Mouse (Mus musculus) embryonic facial prominence, embryonic 10.5 days (tissue): ENCODE data around the gene Dnajc21. TPM values are rescaled to one million over a fixed set of nuclear protein-coding genes. Genes with fewer than 3 reads are reported as not detected.
"Not testable (repeated sequence)": the region's sequence is repeated elsewhere in the genome, so short reads cannot be mapped to it uniquely, and the experiment has no call there.

ENCODE experiments used
- DNase-seq: peaks from one replicate; pipeline ENCODE4 v3.0.0-alpha.2; 2017; ENCODE audit warnings: low spot score
- H3K27ac ChIP-seq: fragments of 300-500 bp; sonication (generic); replicated peaks from 2 replicates; pipeline ENCODE4 v1.5.1; 2016; ENCODE audit warnings: mild to moderate bottlenecking
- H3K27me3 ChIP-seq: fragments of 300-500 bp; sonication (generic); replicated peaks from 2 replicates; pipeline ENCODE4 v1.6.1; 2016; ENCODE audit warnings: low read depth, mild to moderate bottlenecking; ENCODE audit not compliant: poor library complexity, severe bottlenecking
- H3K36me3 ChIP-seq: fragments of 300-500 bp; sonication (generic); replicated peaks from 2 replicates; pipeline ENCODE4 v1.6.1; 2016; ENCODE audit warnings: mild to moderate bottlenecking, moderate library complexity
- H3K4me1 ChIP-seq: fragments of 300-500 bp; sonication (generic); 2 replicates; pipeline ENCODE4 v1.6.1; 2016
- H3K4me3 ChIP-seq: fragments of 300-500 bp; sonication (generic); 2 replicates; pipeline ENCODE4 v1.5.1; 2016; ENCODE audit warnings: mild to moderate bottlenecking, moderate library complexity
- H3K9me3 ChIP-seq: fragments of 300-500 bp; sonication (generic); 2 replicates; pipeline ENCODE4 v1.6.1; 2016; ENCODE audit warnings: mild to moderate bottlenecking
- WGBS: fragments of 180-500 bp; shearing (Covaris S2); methylation state at CpG from one replicate; pipeline ENCODE4 v1.1.7; 2016; 5-methylcytosine and 5-hydroxymethylcytosine counted together
- polyA plus RNA-seq: library from polyadenylated mRNA; unstranded; fragments of >200 nt; fragmentation: Nextera tagmentation; extraction: Ambion mirVana; gene quantifications from 2 replicates; pipeline ENCODE4 v1.2.1, GENCODE M21; 2016

The Dnajc21 gene
- polyA plus RNA-seq = 11.6 and 13.0 TPM in 2 replicates

GRCm38 (mm10) chr15:10470151-10470831 is at the start of gene Dnajc21:
Dnajc21 (minus strand) TSS chr15:10470516.
- 5% methylated on average over 87 of the region's 87 CpGs for WGBS
- no peaks in the 10 kb centered on the region for H3K27me3 ChIP-seq
- peak within 1 kb of the TSS; percentile 87 for H3K4me3 ChIP-seq
- H3K36me3 ChIP-seq = peaks cover 12% of the 10 kb centered on the region
- H3K4me1 ChIP-seq = peaks cover 21% of the 10 kb centered on the region
- peak within 1 kb of the TSS; percentile 90 for H3K27ac ChIP-seq
- peak; percentile 90 for DNase-seq
- no peaks in the 10 kb centered on the region for H3K9me3 ChIP-seq

GRCm38 (mm10) chr15:10515166-10515565 is 44.9 kb upstream of the Dnajc21 start:
- DNase-seq = no peak
- no peaks in the 10 kb centered on the region for H3K27me3 ChIP-seq
- no peak overlapping the region for H3K4me3 ChIP-seq
- H3K27ac ChIP-seq = no peak overlapping the region
- no peaks in the 10 kb centered on the region for H3K36me3 ChIP-seq
- H3K9me3 ChIP-seq = no peaks in the 10 kb centered on the region
- H3K4me1 ChIP-seq = no peaks in the 10 kb centered on the region
- 90% methylated on average over 7 of the region's 7 CpGs for WGBS

- Histone ChIP-seq H3K27ac (0 out of 2 replicates have a peak overlapping the region, but pooled peaks have one; percentile 48), H3K4me1 (peaks cover 10% of the 10 kb centered on the region), H3K27me3 (no peaks in the 10 kb centered on the region), H3K9me3 (no peaks in the 10 kb centered on the region), H3K4me3 (no peak overlapping the region), H3K36me3 (no peaks in the 10 kb centered on the region)
- peak; percentile 55 for DNase-seq
- WGBS = 36% methylated on average over 11 of the region's 11 CpGs
Observed at GRCm38 (mm10) chr15:10506099-10506498, 35.8 kb upstream of the Dnajc21 start.

- WGBS = 60% methylated on average over 11 of the region's 11 CpGs
- Histone ChIP-seq H3K27me3 (no peaks in the 10 kb centered on the region), H3K9me3 (no peaks in the 10 kb centered on the region), H3K4me1 (peaks cover 3% of the 10 kb centered on the region), H3K4me3 (no peak overlapping the region), H3K27ac (peak overlapping the region; percentile 36), H3K36me3 (peaks cover 4% of the 10 kb centered on the region)
- DNase-seq = peak; percentile 75
Observed at GRCm38 (mm10) chr15:10500838-10501719, 30.8 kb upstream of the Dnajc21 start.

GRCm38 (mm10) chr15:10500035-10500434 is 29.7 kb upstream of the Dnajc21 start:
- H3K36me3 ChIP-seq = peaks cover 13% of the 10 kb centered on the region
- no peaks in the 10 kb centered on the region for H3K27me3 ChIP-seq
- no peaks in the 10 kb centered on the region for H3K4me1 ChIP-seq
- H3K4me3 ChIP-seq = no peak overlapping the region
- no peak overlapping the region for H3K27ac ChIP-seq
- no peaks in the 10 kb centered on the region for H3K9me3 ChIP-seq
- 90% methylated on average over 5 of the region's 5 CpGs for WGBS
- DNase-seq = no peak

- WGBS = 80% methylated on average over 5 of the region's 5 CpGs
- H3K27ac ChIP-seq = no peak overlapping the region
- no peak overlapping the region for H3K4me3 ChIP-seq
- DNase-seq = no peak
- no peaks in the 10 kb centered on the region for H3K4me1 ChIP-seq
- H3K27me3 ChIP-seq = no peaks in the 10 kb centered on the region
- H3K9me3 ChIP-seq = no peaks in the 10 kb centered on the region
- H3K36me3 ChIP-seq = peaks cover 17% of the 10 kb centered on the region
Observed at GRCm38 (mm10) chr15:10499593-10499992, 29.3 kb upstream of the Dnajc21 start.

GRCm38 (mm10) chr15:10496696-10497095 is 26.4 kb upstream of the Dnajc21 start:
- not testable (repeated sequence) for H3K9me3 ChIP-seq, H3K4me1 ChIP-seq, DNase-seq, H3K4me3 ChIP-seq, H3K27me3 ChIP-seq, H3K27ac ChIP-seq
- WGBS = 97% methylated on average over 1 of the region's 1 CpGs
- H3K36me3 ChIP-seq = peaks cover 46% of the 10 kb centered on the region

- H3K9me3 ChIP-seq = no peaks in the 10 kb centered on the region
- H3K27me3 ChIP-seq = no peaks in the 10 kb centered on the region
- DNase-seq = no peak
- H3K27ac ChIP-seq = no peak overlapping the region
- no peaks in the 10 kb centered on the region for H3K4me1 ChIP-seq
- WGBS = 94% methylated on average over 11 of the region's 11 CpGs
- no peak overlapping the region for H3K4me3 ChIP-seq
- peaks cover 52% of the 10 kb centered on the region for H3K36me3 ChIP-seq
Observed at GRCm38 (mm10) chr15:10495944-10496343, 25.6 kb upstream of the Dnajc21 start.

- DNase-seq = no peak
- Histone ChIP-seq H3K9me3 (no peaks in the 10 kb centered on the region), H3K4me3 (no peak overlapping the region), H3K27ac (no peak overlapping the region), H3K36me3 (peaks cover 67% of the 10 kb centered on the region), H3K4me1 (peaks cover 11% of the 10 kb centered on the region), H3K27me3 (no peaks in the 10 kb centered on the region)
- WGBS = 93% methylated on average over 5 of the region's 5 CpGs
Observed at GRCm38 (mm10) chr15:10490101-10490500, 19.8 kb upstream of the Dnajc21 start.

GRCm38 (mm10) chr15:10487246-10487645 is 16.9 kb upstream of the Dnajc21 start:
- Histone ChIP-seq H3K4me3 (peak overlapping the region; percentile 84), H3K27ac (no peak overlapping the region; the same call in 1 of the 2 replicates), H3K36me3 (peaks cover 56% of the 10 kb centered on the region), H3K4me1 (peaks cover 22% of the 10 kb centered on the region), H3K27me3 (no peaks in the 10 kb centered on the region), H3K9me3 (no peaks in the 10 kb centered on the region)
- WGBS = 60% methylated on average over 2 of the region's 2 CpGs
- DNase-seq = no peak

GRCm38 (mm10) chr15:10486365-10486839 is 16.1 kb upstream of the Dnajc21 start:
- peaks cover 22% of the 10 kb centered on the region for H3K4me1 ChIP-seq
- H3K27me3 ChIP-seq = no peaks in the 10 kb centered on the region
- no peak for DNase-seq
- peaks cover 55% of the 10 kb centered on the region for H3K36me3 ChIP-seq
- H3K27ac ChIP-seq = peak overlapping the region; percentile 94
- H3K9me3 ChIP-seq = no peaks in the 10 kb centered on the region
- peak overlapping the region; percentile 84 for H3K4me3 ChIP-seq
- 2% methylated on average over 18 of the region's 18 CpGs for WGBS

- H3K4me1 ChIP-seq = peaks cover 22% of the 10 kb centered on the region
- WGBS = under 1% methylated on average over 58 of the region's 58 CpGs
Observed at GRCm38 (mm10) chr15:10485484-10486364, 15.4 kb upstream of the Dnajc21 start, which contains the start of the genes Brix1 and Rad1. Brix1 (minus strand) TSS chr15:10485947. Rad1 (plus strand) TSS chr15:10486018.

More at GRCm38 (mm10) chr15:10485484-10486364, 15.4 kb upstream of the Dnajc21 start, which contains the start of the genes Brix1 and Rad1:
- no peaks in the 10 kb centered on the region for H3K9me3 ChIP-seq
- H3K4me3 ChIP-seq = peak within 1 kb of the TSS; percentile 84
- peak; percentile 95 for DNase-seq
- peak within 1 kb of the TSS; percentile 94 for H3K27ac ChIP-seq
- no peaks in the 10 kb centered on the region for H3K27me3 ChIP-seq
- H3K36me3 ChIP-seq = peaks cover 56% of the 10 kb centered on the region
